Mouse (Mus musculus) heart, postnatal 36 days (tissue): ENCODE results near the gene Fam222b. TPM values are rescaled to one million over a fixed set of nuclear protein-coding genes. Genes with fewer than 3 reads are reported as not detected.
"Not testable (repeated sequence)": the region's sequence is repeated elsewhere in the genome, so short reads cannot be mapped to it uniquely, and the experiment has no call there.

Experiments used
- DNase-seq, 2 experiments: peaks; one replicate each; pipeline ENCODE4 v3.0.0; 2021 to 2022
- intact Hi-C: fragments of 180-260 bp; cut with DNase I; formaldehyde crosslinking; loops from one replicate; pipeline ENCODE4 v1.15.1; 2025
- total RNA-seq, 2 experiments: library from RNA; stranded (reverse); gene quantifications; 2 replicates each; pipeline ENCODE4 v1.2.3; 2021

Gene Fam222b
- total RNA-seq, 2 experiments from 2014 or later: 11.7 to 12.3 TPM

GRCm38 (mm10) chr11:78176402-78176862 is 82.0 kb downstream of the Fam222b start, which contains the start of the genes Nek8 and Tlcd1:
Nek8 (minus strand) TSS chr11:78176675.
Tlcd1 (plus strand) TSS chr11:78176711.
- DNase-seq: peak; percentile 91 to 94
- intact Hi-C loops: loop anchor here (2.0 to 10.0 kb wide), 3 partner anchors 18 to 352 kb away; no protein-coding TSS in a partner anchor

GRCm38 (mm10) chr11:78176905-78177331 is 82.5 kb downstream of the Fam222b start:
- intact Hi-C loops: loop anchor here (1.0 to 10.0 kb wide), 5 partner anchors 18 to 352 kb away; no protein-coding TSS in a partner anchor
- no peak for DNase-seq

- intact Hi-C loops: loop anchor here (1.0 to 10.0 kb wide), 5 partner anchors 19 to 353 kb away; no protein-coding TSS in a partner anchor
- DNase-seq: peak in 1 of 2 experiments; percentile 44
Measured at GRCm38 (mm10) chr11:78177437-78177836, 83.0 kb downstream of the Fam222b start.

GRCm38 (mm10) chr11:78177903-78178858 is 83.7 kb downstream of the Fam222b start:
- intact Hi-C loops: loop anchor here (1.0 to 10.0 kb wide), 5 partner anchors 19 to 353 kb away; no protein-coding TSS in a partner anchor
- DNase-seq: peak; percentile 96 to 98

- DNase-seq: peak; percentile 49 to 50
- intact Hi-C loops: loop anchor here (10.0 kb wide), 1 partner anchor 354 kb away; no protein-coding TSS in a partner anchor
Measured at GRCm38 (mm10) chr11:78178859-78179437, 84.5 kb downstream of the Fam222b start.

- DNase-seq: no peak
- intact Hi-C loops: loop anchor here (10.0 kb wide), 1 partner anchor 355 kb away; no protein-coding TSS in a partner anchor
Measured at GRCm38 (mm10) chr11:78179438-78179999, 85.1 kb downstream of the Fam222b start.

GRCm38 (mm10) chr11:78180081-78180761 is 85.8 kb downstream of the Fam222b start:
- intact Hi-C loops: no loop called here
- no peak for DNase-seq

GRCm38 (mm10) chr11:78181830-78182357 is 87.4 kb downstream of the Fam222b start:
- DNase-seq: no peak
- intact Hi-C loops: no loop called here

- DNase-seq: no peak
- intact Hi-C loops: no loop called here
Measured at GRCm38 (mm10) chr11:78182450-78182849, 88.0 kb downstream of the Fam222b start.

GRCm38 (mm10) chr11:78182961-78183844 is 88.7 kb downstream of the Fam222b start, which contains the start of gene Rpl23a:
Rpl23a (minus strand) TSS chr11:78183584.
- intact Hi-C loops: no loop called here
- peak; percentile 72 to 85 for DNase-seq

GRCm38 (mm10) chr11:78183884-78184514 is 89.5 kb downstream of the Fam222b start:
- no peak for DNase-seq
- intact Hi-C loops: no loop called here

- DNase-seq, intact Hi-C loops: not testable (repeated sequence)
Measured at GRCm38 (mm10) chr11:78184702-78185101, 90.2 kb downstream of the Fam222b start.

GRCm38 (mm10) chr11:78188331-78189233 is 94.1 kb downstream of the Fam222b start, which contains the start of gene Rab34:
Rab34 (plus strand) TSS chr11:78188430.
- intact Hi-C loops: no loop called here
- DNase-seq: peak; percentile 62 to 69

- intact Hi-C loops: no loop called here
- peak; percentile 43 to 52 for DNase-seq
Measured at GRCm38 (mm10) chr11:78189234-78190040, 95.0 kb downstream of the Fam222b start.

- intact Hi-C loops: no loop called here
- DNase-seq: no peak
Measured at GRCm38 (mm10) chr11:78190041-78190440, 95.6 kb downstream of the Fam222b start.

GRCm38 (mm10) chr11:78193113-78193512 is 98.7 kb downstream of the Fam222b start, which contains the start of gene Proca1:
Proca1 (plus strand) TSS chr11:78193392.
- no peak for DNase-seq
- intact Hi-C loops: no loop called here
